Mouse (Mus musculus): ENCODE measurements around the gene Tubgcp5.

DNA sequence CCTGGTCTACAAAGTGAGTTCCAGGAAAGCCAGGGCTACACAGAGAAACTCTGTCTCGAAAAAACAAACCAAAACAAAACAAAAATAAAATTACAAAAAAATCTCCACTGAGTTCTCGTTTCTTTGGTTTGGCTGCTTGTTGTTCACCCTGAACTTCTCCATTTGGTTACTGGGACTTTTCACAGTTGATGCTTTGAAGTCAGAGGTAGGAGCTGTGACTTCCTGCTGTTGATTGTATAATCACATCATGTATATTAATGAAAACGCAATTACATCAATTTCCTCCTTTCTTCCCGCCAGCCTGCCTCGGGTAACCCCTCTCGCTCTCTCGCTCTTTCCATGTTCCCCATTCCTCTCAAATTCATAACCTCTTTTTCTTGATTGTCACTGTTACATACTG, 74.3 kb downstream of the Tubgcp5 start:
- TF ChIP-seq CTCF (IDR thresholded peaks at IDR 0.05; ENCODE audit: low read depth) (no peak), EP300 (IDR thresholded peaks at IDR 0.05; ENCODE audit: low read depth) (no peak)

All from heart, postnatal 0 days (tissue).